Mouse (Mus musculus) thymus, adult 2 months (tissue): ENCODE measurements at regions not wholly inside any gene's neighbourhood (a gene's known extent, or its start where the extent isn't known, plus 50 kb on each side); places are given as distances from the start of the nearest gene placed in this dataset.

Experiments
- CTCF ChIP-seq: fragments of 200-500 bp; IDR thresholded peaks from 2 replicates; pipeline ENCODE4 v1.5.1; 2012; ENCODE audit warnings: mild to moderate bottlenecking, control low read depth, low read length, moderate library complexity, borderline replicate concordance; ENCODE audit not compliant: control insufficient read depth, poor library complexity, insufficient read depth; ENCODE audit errors: extremely low read depth
- POLR2A ChIP-seq: fragments of 200-500 bp; IDR thresholded peaks from 2 replicates; pipeline ENCODE4 v1.6.1; 2012; ENCODE audit warnings: mild to moderate bottlenecking, low read length, control low read depth, moderate library complexity; ENCODE audit not compliant: control insufficient read depth, poor library complexity, insufficient read depth; ENCODE audit errors: extremely low read depth

- TF ChIP-seq CTCF (no peak), POLR2A (no peak)
Measured at GRCm38 (mm10) chr12:92483984-92484383, 635.0 kb upstream of the Sel1l start.
